Mouse (Mus musculus) bone marrow macrophage, adult 2 months (primary cell): Measurements from ENCODE around the gene Uck2.

Experiments
- CTCF ChIP-seq: IDR thresholded peaks from 2 replicates; pipeline ENCODE4 v1.5.1; 2012; ENCODE audit warnings: low read depth, mild to moderate bottlenecking, low read length, moderate library complexity
- POLR2A ChIP-seq: IDR thresholded peaks from 2 replicates; pipeline ENCODE4 v1.6.1; 2012; ENCODE audit warnings: mild to moderate bottlenecking, low read depth, low read length, borderline replicate concordance

DNA sequence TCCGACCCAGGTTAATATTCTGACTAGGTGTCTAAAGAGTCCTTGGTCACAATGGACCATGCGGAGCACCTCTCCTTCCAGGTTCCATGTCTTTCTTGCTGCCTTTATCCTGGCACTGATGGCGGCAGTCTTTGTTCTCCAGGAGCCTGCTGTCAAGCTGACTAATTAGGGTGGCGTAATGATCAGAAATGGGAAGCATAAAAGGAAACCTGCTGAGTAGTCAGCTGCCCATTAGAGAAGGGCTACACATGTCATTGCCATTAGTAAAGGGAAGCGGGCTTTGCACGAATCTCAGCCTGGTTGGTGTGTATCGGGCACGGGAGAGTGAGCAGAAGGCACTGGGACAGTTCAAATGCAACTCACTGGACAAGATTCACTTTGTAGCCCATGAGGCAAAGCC is 90.4 kb downstream of the Uck2 start:
- TF ChIP-seq POLR2A (no peak), CTCF (no peak)
